Mouse (Mus musculus) intestine, embryonic 14.5 days (tissue): Measurements from ENCODE around the gene Mcf2l. TPM values are rescaled to one million over a fixed set of nuclear protein-coding genes. Genes with fewer than 3 reads are reported as not detected.

Source experiments
- ATAC-seq: fragments of 200-750 bp; cut with Nextera tagmentation; replicated peaks from 2 replicates; pipeline ENCODE4 v1.8.0; 2017; ENCODE audit warnings: low read depth, moderate number of reproducible peaks, moderate TSS enrichment, moderate library complexity; ENCODE audit not compliant: low FRiP score, low TSS enrichment
- DNase-seq: peaks from one replicate; pipeline ENCODE4 v3.0.0-alpha.2; 2018; ENCODE audit warnings: low spot score
- H3K27ac ChIP-seq: fragments of 300-500 bp; sonication (generic); 2 replicates; pipeline ENCODE4 v1.5.1; 2014; ENCODE audit warnings: low read depth, mild to moderate bottlenecking, control low read depth
- H3K27me3 ChIP-seq: fragments of 300-500 bp; sonication (generic); replicated peaks from 2 replicates; pipeline ENCODE4 v1.6.1; 2014; ENCODE audit warnings: low read length, control low read depth; ENCODE audit not compliant: control insufficient read depth, insufficient read depth
- H3K36me3 ChIP-seq: fragments of 300-500 bp; sonication (generic); 2 replicates; pipeline ENCODE4 v1.6.1; 2014; ENCODE audit warnings: low read length, control low read depth; ENCODE audit not compliant: control insufficient read depth, insufficient read depth
- H3K4me1 ChIP-seq: fragments of 300-500 bp; sonication (generic); replicated peaks from 2 replicates; pipeline ENCODE4 v1.6.1; 2014; ENCODE audit warnings: low read length, control low read depth, mixed read lengths; ENCODE audit not compliant: control insufficient read depth, insufficient read depth
- H3K4me2 ChIP-seq: fragments of 300-500 bp; sonication (generic); 2 replicates; pipeline ENCODE4 v1.6.1; 2014; ENCODE audit warnings: low read length
- H3K4me3 ChIP-seq: fragments of 300-500 bp; sonication (generic); 2 replicates; pipeline ENCODE4 v1.5.1; 2014; ENCODE audit warnings: low read depth, low read length, control low read depth, mixed read lengths
- H3K9ac ChIP-seq: fragments of 300-500 bp; sonication (generic); 2 replicates; pipeline ENCODE4 v1.6.1; 2014; ENCODE audit warnings: mild to moderate bottlenecking, low read length
- H3K9me3 ChIP-seq: fragments of 300-500 bp; sonication (generic); 2 replicates; pipeline ENCODE4 v1.6.1; 2016; ENCODE audit warnings: low read length, control low read depth; ENCODE audit not compliant: control insufficient read depth
- whole genome bisulfite sequencing: fragments of 180-500 bp; shearing (Covaris S2); extraction: QIAGEN DNeasy Blood & Tissue Kit; methylation state at CpG from one replicate; pipeline ENCODE4 v1.1.7; 2014; 5-methylcytosine and 5-hydroxymethylcytosine counted together
- microRNA-seq: library from miRNA; unstranded; fragments of <30 nt; microRNA quantifications from one replicate; pipeline ENCODE4, GENCODE M21; 2016
- polyA plus RNA-seq: library from polyadenylated mRNA; unstranded; fragments of >200 nt; fragmentation: Nextera tagmentation; extraction: Ambion mirVana; gene quantifications from 2 replicates; pipeline ENCODE4 v1.2.1, GENCODE M21; 2014

Gene Mcf2l
- polyA plus RNA-seq, 1 experiment from 2014 or later, result 17.4 TPM

GRCm38 (mm10) chr8:13057351-13057750, 183.7 kb downstream of the Mcf2l start:
- no peak overlapping the region for H3K4me3 ChIP-seq
- no peak overlapping the region for H3K27ac ChIP-seq
- no peaks in the 10 kb centered on the region for H3K36me3 ChIP-seq
- no peaks in the 10 kb centered on the region for H3K27me3 ChIP-seq
- DNase-seq (no peak), ATAC-seq (no peak)
- no peaks in the 10 kb centered on the region for H3K9me3 ChIP-seq
- no peaks in the 10 kb centered on the region for H3K4me1 ChIP-seq
- no peak overlapping the region for H3K4me2 ChIP-seq
- WGBS, result 82% methylated on average over 4 of the region's 4 CpGs
- H3K9ac ChIP-seq, result no peak overlapping the region

- H3K4me3 ChIP-seq, result no peak within 1 kb of the TSS
- DNase-seq, result no peak
- no peak within 1 kb of the TSS for H3K27ac ChIP-seq
- H3K36me3 ChIP-seq, result no peaks in the 10 kb centered on the region
- H3K4me2 ChIP-seq, result no peak within 1 kb of the TSS
- ATAC-seq, result peak; percentile 48; the same call in 1 of the 2 replicates
- 75% methylated on average over 17 of the region's 17 CpGs for WGBS
- no peaks in the 10 kb centered on the region for H3K4me1 ChIP-seq
- H3K9me3 ChIP-seq, result no peaks in the 10 kb centered on the region
- no peaks in the 10 kb centered on the region for H3K27me3 ChIP-seq
- no peak within 1 kb of the TSS for H3K9ac ChIP-seq
Observed at GRCm38 (mm10) chr8:13060441-13061150, 187.0 kb downstream of the Mcf2l start, which contains the start of gene Proz. Proz (plus strand) TSS chr8:13060914.

- Histone ChIP-seq H3K27ac (no peak overlapping the region), H3K27me3 (no peaks in the 10 kb centered on the region), H3K36me3 (no peaks in the 10 kb centered on the region), H3K4me3 (no peak overlapping the region), H3K4me2 (no peak overlapping the region), H3K9ac (no peak overlapping the region), H3K9me3 (no peaks in the 10 kb centered on the region), H3K4me1 (no peaks in the 10 kb centered on the region)
- DNase-seq, result no peak
- WGBS, result 67% methylated on average over 16 of the region's 16 CpGs
- ATAC-seq, result 0 out of 2 replicates have a peak, but pooled peaks have one; percentile 32
Observed at GRCm38 (mm10) chr8:13063112-13063511, 189.5 kb downstream of the Mcf2l start.

Small RNA genes within 50 kb of the gene (microRNA-seq; reads per million reads assigned to microRNA genes)
- gene Gm38671, result not detected

Other genes starting within 250 kb of the Mcf2l start
- 49.9 and 53.9 TPM in 2 replicates for gene Tubgcp3, start 201.6 kb upstream of the Mcf2l start, polyA plus RNA-seq
- gene Atp11a, start 116.8 kb upstream of the Mcf2l start, polyA plus RNA-seq, result 23.2 and 26.4 TPM in 2 replicates
- gene F7, start 152.2 kb downstream of the Mcf2l start, polyA plus RNA-seq, result not detected in 2 replicates
- gene F10, start 163.5 kb downstream of the Mcf2l start, polyA plus RNA-seq, result 0.70 and 1.6 TPM in 2 replicates
- 0.42 and 0.46 TPM in 2 replicates for gene Proz, start 187.1 kb downstream of the Mcf2l start, polyA plus RNA-seq
- 38.2 and 38.5 TPM in 2 replicates for gene Pcid2, start 231.7 kb downstream of the Mcf2l start, polyA plus RNA-seq
- 93.1 and 97.1 TPM in 2 replicates for gene Cul4a, start 231.8 kb downstream of the Mcf2l start, polyA plus RNA-seq